Mouse (Mus musculus) neural tube, embryonic 11.5 days (tissue): ENCODE data around the gene Ndufs4. TPM values are rescaled to one million over a fixed set of nuclear protein-coding genes. Genes with fewer than 3 reads are reported as not detected.

Experiments used
- ATAC-seq: fragments of 200-750 bp; cut with Nextera tagmentation; 2 replicates; pipeline ENCODE4 v1.8.0; 2017; ENCODE audit warnings: moderate number of reproducible peaks, mild to moderate bottlenecking, moderate TSS enrichment, moderate library complexity; ENCODE audit not compliant: insufficient read depth, low FRiP score, low TSS enrichment
- DNase-seq: peaks from one replicate; pipeline ENCODE4 v3.0.0-alpha.2; 2015; ENCODE audit warnings: low spot score
- H3K27ac ChIP-seq: fragments of 300-500 bp; sonication (generic); 2 replicates; pipeline ENCODE4 v1.5.1; 2014; ENCODE audit warnings: low read depth, mild to moderate bottlenecking, low read length
- H3K27me3 ChIP-seq: fragments of 300-500 bp; sonication (generic); 2 replicates; pipeline ENCODE4 v1.6.1; 2014; ENCODE audit warnings: mild to moderate bottlenecking, low read length, mixed read lengths; ENCODE audit not compliant: control insufficient read depth, insufficient read depth
- H3K36me3 ChIP-seq: fragments of 300-500 bp; sonication (generic); 2 replicates; pipeline ENCODE4 v1.6.1; 2014; ENCODE audit warnings: mild to moderate bottlenecking, low read length, moderate library complexity, mixed read lengths; ENCODE audit not compliant: control insufficient read depth, insufficient read depth
- H3K4me1 ChIP-seq: fragments of 300-500 bp; sonication (generic); 2 replicates; pipeline ENCODE4 v1.6.1; 2014; ENCODE audit warnings: low read length, mixed read lengths; ENCODE audit not compliant: control insufficient read depth, insufficient read depth
- H3K4me2 ChIP-seq: fragments of 300-500 bp; sonication (generic); 2 replicates; pipeline ENCODE4 v1.6.1; 2014; ENCODE audit warnings: low read depth, mild to moderate bottlenecking, moderate library complexity
- H3K4me3 ChIP-seq: fragments of 300-500 bp; sonication (generic); 2 replicates; pipeline ENCODE4 v1.5.1; 2014; ENCODE audit warnings: low read depth, low read length
- H3K9ac ChIP-seq: fragments of 300-500 bp; sonication (generic); 2 replicates; pipeline ENCODE4 v1.6.1; 2014; ENCODE audit warnings: mild to moderate bottlenecking, low read length
- H3K9me3 ChIP-seq: fragments of 300-500 bp; sonication (generic); 2 replicates; pipeline ENCODE4 v1.6.1; 2016; ENCODE audit warnings: low read length; ENCODE audit not compliant: control insufficient read depth
- WGBS: fragments of 180-500 bp; shearing (Covaris S2); extraction: QIAGEN DNeasy Blood & Tissue Kit; methylation state at CpG from one replicate; pipeline ENCODE4 v1.1.7; 2014; 5-methylcytosine and 5-hydroxymethylcytosine counted together
- polyA plus RNA-seq: library from polyadenylated mRNA; unstranded; fragments of >200 nt; fragmentation: Nextera tagmentation; extraction: Ambion mirVana; gene quantifications from 2 replicates; pipeline ENCODE4 v1.2.1, GENCODE M21; 2014

Gene Ndufs4
- polyA plus RNA-seq, 1 experiment from 2014 or later = 287 TPM

- no peak for ATAC-seq
- H3K36me3 ChIP-seq = no peaks in the 10 kb centered on the region
- H3K4me2 ChIP-seq = no peak overlapping the region
- H3K9me3 ChIP-seq = no peaks in the 10 kb centered on the region
- no peak overlapping the region for H3K9ac ChIP-seq
- H3K27me3 ChIP-seq = no peaks in the 10 kb centered on the region
- no peaks in the 10 kb centered on the region for H3K4me1 ChIP-seq
- no peak overlapping the region for H3K4me3 ChIP-seq
- 65% methylated on average over 8 of the region's 8 CpGs for WGBS
- DNase-seq = no peak
- no peak overlapping the region for H3K27ac ChIP-seq
Observed at GRCm38 (mm10) chr13:114351321-114351946, 36.6 kb downstream of the Ndufs4 start.

- no peaks in the 10 kb centered on the region for H3K27me3 ChIP-seq
- 70% methylated on average over 13 of the region's 13 CpGs for WGBS
- H3K4me2 ChIP-seq = no peak overlapping the region
- DNase-seq = no peak
- H3K27ac ChIP-seq = no peak overlapping the region
- ATAC-seq = no peak
- no peaks in the 10 kb centered on the region for H3K9me3 ChIP-seq
- H3K36me3 ChIP-seq = no peaks in the 10 kb centered on the region
- H3K9ac ChIP-seq = no peak overlapping the region
- peaks cover 3% of the 10 kb centered on the region; the same call in 1 of the 2 replicates for H3K4me1 ChIP-seq
- no peak overlapping the region for H3K4me3 ChIP-seq
Observed at GRCm38 (mm10) chr13:114344979-114345712, 42.9 kb downstream of the Ndufs4 start.

GRCm38 (mm10) chr13:114344220-114344973 is 43.7 kb downstream of the Ndufs4 start:
- Histone ChIP-seq H3K4me2 (no peak overlapping the region), H3K9ac (no peak overlapping the region), H3K4me3 (no peak overlapping the region), H3K4me1 (peaks cover 3% of the 10 kb centered on the region; the same call in 1 of the 2 replicates), H3K36me3 (no peaks in the 10 kb centered on the region), H3K9me3 (no peaks in the 10 kb centered on the region), H3K27ac (no peak overlapping the region), H3K27me3 (no peaks in the 10 kb centered on the region)
- WGBS = 80% methylated on average over 3 of the region's 3 CpGs
- DNase-seq (no peak), ATAC-seq (no peak)

- H3K27ac ChIP-seq = no peak overlapping the region
- 30% methylated on average over 8 of the region's 8 CpGs for WGBS
- DNase-seq = no peak
Observed at GRCm38 (mm10) chr13:114343001-114343400, 45.1 kb downstream of the Ndufs4 start.

GRCm38 (mm10) chr13:114319835-114320389 is 68.1 kb downstream of the Ndufs4 start:
- H3K4me3 ChIP-seq = no peak overlapping the region
- H3K27ac ChIP-seq = no peak overlapping the region
- no peaks in the 10 kb centered on the region for H3K27me3 ChIP-seq
- H3K4me2 ChIP-seq = no peak overlapping the region
- H3K9me3 ChIP-seq = no peaks in the 10 kb centered on the region
- no peaks in the 10 kb centered on the region for H3K36me3 ChIP-seq
- DNase-seq (no peak), ATAC-seq (no peak)
- no peaks in the 10 kb centered on the region for H3K4me1 ChIP-seq
- no peak overlapping the region for H3K9ac ChIP-seq
- WGBS = 53% methylated on average over 2 of the region's 2 CpGs

More at GRCm38 (mm10) chr13:114343001-114343400, 45.1 kb downstream of the Ndufs4 start:
- no peak overlapping the region for H3K4me2 ChIP-seq
- peaks cover 3% of the 10 kb centered on the region; the same call in 1 of the 2 replicates for H3K4me1 ChIP-seq
- no peak for ATAC-seq
- no peak overlapping the region for H3K9ac ChIP-seq
- no peaks in the 10 kb centered on the region for H3K36me3 ChIP-seq
- no peaks in the 10 kb centered on the region for H3K9me3 ChIP-seq
- no peak overlapping the region for H3K4me3 ChIP-seq
- no peaks in the 10 kb centered on the region for H3K27me3 ChIP-seq

- Histone ChIP-seq H3K27me3 (no peaks in the 10 kb centered on the region), H3K4me1 (no peaks in the 10 kb centered on the region), H3K27ac (no peak overlapping the region), H3K4me2 (no peak overlapping the region), H3K9ac (no peak overlapping the region), H3K9me3 (no peaks in the 10 kb centered on the region), H3K36me3 (no peaks in the 10 kb centered on the region), H3K4me3 (no peak overlapping the region)
- DNase-seq = no peak
- ATAC-seq = no peak
Observed at GRCm38 (mm10) chr13:114319136-114319535, 68.9 kb downstream of the Ndufs4 start.

GRCm38 (mm10) chr13:114315374-114315773 is 72.7 kb downstream of the Ndufs4 start:
- Histone ChIP-seq H3K9ac (no peak overlapping the region), H3K27me3 (no peaks in the 10 kb centered on the region), H3K9me3 (no peaks in the 10 kb centered on the region), H3K4me2 (no peak overlapping the region), H3K36me3 (no peaks in the 10 kb centered on the region), H3K27ac (no peak overlapping the region), H3K4me1 (no peaks in the 10 kb centered on the region), H3K4me3 (no peak overlapping the region)
- 94% methylated on average over 3 of the region's 3 CpGs for WGBS
- ATAC-seq = no peak
- DNase-seq = no peak

GRCm38 (mm10) chr13:114314953-114315352 is 73.1 kb downstream of the Ndufs4 start:
- no peaks in the 10 kb centered on the region for H3K36me3 ChIP-seq
- no peak overlapping the region for H3K27ac ChIP-seq
- no peak overlapping the region for H3K9ac ChIP-seq
- H3K9me3 ChIP-seq = no peaks in the 10 kb centered on the region
- ATAC-seq = no peak
- DNase-seq = no peak
- H3K27me3 ChIP-seq = no peaks in the 10 kb centered on the region
- no peak overlapping the region for H3K4me2 ChIP-seq
- no peaks in the 10 kb centered on the region for H3K4me1 ChIP-seq
- 79% methylated on average over 3 of the region's 3 CpGs for whole genome bisulfite sequencing
- no peak overlapping the region for H3K4me3 ChIP-seq
